Mouse (Mus musculus) left cerebral cortex, adult 2 months (tissue): Measurements from ENCODE around the gene Tbcc. TPM values are rescaled to one million over a fixed set of nuclear protein-coding genes. Genes with fewer than 3 reads are reported as not detected.

Source experiments
- DNase-seq, 2 experiments: peaks; one replicate each; pipeline ENCODE4 v3.0.0; 2021 to 2022; ENCODE audit warnings: low spot score in 2 of 2, mixed read lengths in 1 of 2; ENCODE audit errors: extremely low spot score in 1 of 2
- H3K27ac ChIP-seq: fragments of 200-600 bp; 2 replicates; pipeline ENCODE4 v1.8.1; 2022
- H3K4me3 ChIP-seq: fragments of 200-600 bp; 2 replicates; pipeline ENCODE4 v1.8.1; 2022
- CTCF ChIP-seq: fragments of 200-600 bp; IDR thresholded peaks from 2 replicates; pipeline ENCODE4 v1.8.1; 2022; ENCODE audit warnings: antibody characterized with exemption, mild to moderate bottlenecking, moderate library complexity
- intact Hi-C: fragments of 180-260 bp; cut with DNase I; formaldehyde crosslinking; loops from one replicate; pipeline ENCODE4 v1.15.1; 2025
- total RNA-seq, 2 experiments: library from RNA; stranded (reverse); gene quantifications; 2 replicates each; pipeline ENCODE4 v1.2.3; 2021

The Tbcc gene
- total RNA-seq, 2 experiments from 2014 or later = 30.9 to 35.3 TPM

GRCm38 (mm10) chr17:46926941-46927340 lies 36.5 kb downstream of the Tbcc start:
- peak overlapping the region; percentile 67 for H3K27ac ChIP-seq
- TF ChIP-seq CTCF = no peak
- no peak for DNase-seq
- no peak overlapping the region for H3K4me3 ChIP-seq
- intact Hi-C loops = no loop called here

GRCm38 (mm10) chr17:46927781-46928180 lies 37.3 kb downstream of the Tbcc start:
- intact Hi-C loops = no loop called here
- no peak for DNase-seq
- Histone ChIP-seq H3K4me3 (no peak overlapping the region), H3K27ac (peak overlapping the region; percentile 59; the same call in 1 of the 2 replicates)
- no peak for TF ChIP-seq CTCF

- Histone ChIP-seq H3K4me3 (no peak overlapping the region), H3K27ac (no peak overlapping the region)
- no peak for DNase-seq
- intact Hi-C loops = no loop called here
- no peak for TF ChIP-seq CTCF
Observed at GRCm38 (mm10) chr17:46929277-46929676, 38.8 kb downstream of the Tbcc start.

- no peak for DNase-seq
- intact Hi-C loops = loop anchor here (5.0 kb wide), 1 partner anchor 38 kb away; the partner anchor contains the start of gene Tbcc
- no peak overlapping the region for H3K4me3 ChIP-seq
- H3K27ac ChIP-seq = no peak overlapping the region
- TF ChIP-seq CTCF = no peak
Observed at GRCm38 (mm10) chr17:46929897-46930296, 39.4 kb downstream of the Tbcc start.

- TF ChIP-seq CTCF = no peak
- intact Hi-C loops = loop anchor here (5.0 kb wide), 1 partner anchor 41 kb away; the partner anchor contains the start of gene Tbcc
- H3K27ac ChIP-seq = peak overlapping the region; percentile 87
- no peak overlapping the region for H3K4me3 ChIP-seq
- DNase-seq = peak; percentile 25 to 29
Observed at GRCm38 (mm10) chr17:46932961-46933360, 42.5 kb downstream of the Tbcc start.

GRCm38 (mm10) chr17:46933557-46934348 lies 43.3 kb downstream of the Tbcc start:
- DNase-seq = peak; percentile 58 to 65
- peak; percentile 72 for TF ChIP-seq CTCF
- intact Hi-C loops = loop anchor here (5.0 kb wide), 1 partner anchor 41 kb away; the partner anchor contains the start of gene Tbcc
- Histone ChIP-seq H3K4me3 (no peak overlapping the region), H3K27ac (peak overlapping the region; percentile 87)

GRCm38 (mm10) chr17:46940461-46940860 lies 50.0 kb downstream of the Tbcc start:
- Histone ChIP-seq H3K27ac (no peak overlapping the region), H3K4me3 (no peak overlapping the region)
- intact Hi-C loops = no loop called here
- no peak for DNase-seq
- TF ChIP-seq CTCF = no peak

Other genes starting within 250 kb of the Tbcc start
- 10 to 100 TPM; 21.9 to 24.4 TPM for gene Klc4, start 244.7 kb upstream of the Tbcc start, total RNA-seq
- 10 to 100 TPM; 49.1 to 53.2 TPM for gene Mrpl2, start 244.5 kb upstream of the Tbcc start, total RNA-seq
- gene Cul7, start 240.3 kb upstream of the Tbcc start, total RNA-seq = 10 to 100 TPM; 25.9 to 30.0 TPM
- 10 to 100 TPM; 14.9 to 15.7 TPM for gene Rrp36, start 216.3 kb upstream of the Tbcc start, total RNA-seq
- 100 to 1,000 TPM; 114 to 122 TPM for gene Mea1, start 211.9 kb upstream of the Tbcc start, total RNA-seq
- 100 to 1,000 TPM; 195 to 200 TPM for gene Klhdc3, start 209.8 kb upstream of the Tbcc start, total RNA-seq
- 10 to 100 TPM; 79.5 to 83.9 TPM for gene Ppp2r5d, start 185.6 kb upstream of the Tbcc start, total RNA-seq
- 10 to 100 TPM; 54.6 to 55.5 TPM for gene Pex6, start 179.2 kb upstream of the Tbcc start, total RNA-seq
- 1 to 10 TPM in 1 of 2 experiments, under 1 TPM in 1; 0.70 to 2.1 TPM for gene Gnmt, start 161.5 kb upstream of the Tbcc start, total RNA-seq
- gene Cnpy3, start 138.5 kb upstream of the Tbcc start, total RNA-seq = 10 to 100 TPM; 65.1 to 68.1 TPM
- gene Ptcra, start 127.0 kb upstream of the Tbcc start, total RNA-seq = under 1 TPM in 1 of 2 experiments, not detected in 1; 0.28 TPM
- gene 2310039H08Rik, start 118.0 kb upstream of the Tbcc start, total RNA-seq = 1 to 10 TPM; 6.3 to 6.5 TPM
- gene Rpl7l1, start 108.0 kb upstream of the Tbcc start, total RNA-seq = 10 to 100 TPM; 36.7 to 51.5 TPM
- 10 to 100 TPM; 57.5 to 59.7 TPM for gene Bicral, start 32.2 kb upstream of the Tbcc start, total RNA-seq
- not detected for gene Prph2, start 19.8 kb downstream of the Tbcc start, total RNA-seq
- 10 to 100 TPM; 57.1 to 57.6 TPM for gene Ubr2, start 119.9 kb downstream of the Tbcc start, total RNA-seq